Mouse (Mus musculus) right cerebral cortex, postnatal 14 days (tissue): ENCODE measurements around the gene Rps2.
A peak's percentile ranks its signal among the peaks of the same experiment; 100 is the strongest.

Source experiments
- DNase-seq: peaks from one replicate; pipeline ENCODE4 v3.0.0; 2022

Rps2 gene

GRCm38 (mm10) chr17:24734513-24734912 is 16.6 kb downstream of the Rps2 start:
- DNase-seq, result no peak

- DNase-seq, result no peak
These were observed 17.5 kb downstream of the Rps2 start for GRCm38 (mm10) chr17:24735446-24735845.

GRCm38 (mm10) chr17:24736330-24737051 is 18.6 kb downstream of the Rps2 start, which contains the start of gene Msrb1:
Gene Msrb1, plus strand, starts transcription at chr17:24736642.
- DNase-seq, result peak; percentile 90

GRCm38 (mm10) chr17:24737135-24737810 is 19.4 kb downstream of the Rps2 start:
- DNase-seq, result no peak

- no peak for DNase-seq
These were observed 20.3 kb downstream of the Rps2 start for GRCm38 (mm10) chr17:24738238-24738637.

GRCm38 (mm10) chr17:24739926-24740325 is 22.0 kb downstream of the Rps2 start:
- DNase-seq, result no peak

GRCm38 (mm10) chr17:24742307-24742706 is 24.4 kb downstream of the Rps2 start:
- no peak for DNase-seq

GRCm38 (mm10) chr17:24743896-24744295 is 26.0 kb downstream of the Rps2 start:
- no peak for DNase-seq

GRCm38 (mm10) chr17:24744381-24744780 is 26.5 kb downstream of the Rps2 start:
- no peak for DNase-seq

- peak; percentile 85 for DNase-seq
These were observed 27.9 kb downstream of the Rps2 start for GRCm38 (mm10) chr17:24745526-24746497.

GRCm38 (mm10) chr17:24746986-24747385 is 29.1 kb downstream of the Rps2 start:
- no peak for DNase-seq

GRCm38 (mm10) chr17:24751528-24751927 is 33.6 kb downstream of the Rps2 start:
- no peak for DNase-seq

GRCm38 (mm10) chr17:24752415-24753394 is 34.8 kb downstream of the Rps2 start, which contains the start of gene Hs3st6:
Gene Hs3st6, plus strand, starts transcription at chr17:24752988.
- DNase-seq, result no peak

GRCm38 (mm10) chr17:24757394-24757793 is 39.5 kb downstream of the Rps2 start:
- no peak for DNase-seq

GRCm38 (mm10) chr17:24761121-24761520 is 43.2 kb downstream of the Rps2 start:
- no peak for DNase-seq

GRCm38 (mm10) chr17:24765016-24765905 is 47.3 kb downstream of the Rps2 start:
- DNase-seq, result no peak

- DNase-seq, result no peak
These were observed 48.5 kb downstream of the Rps2 start for GRCm38 (mm10) chr17:24766266-24766875.

GRCm38 (mm10) chr17:24769146-24769545 is 51.2 kb downstream of the Rps2 start:
- DNase-seq, result no peak
